Mouse (Mus musculus) heart, embryonic 16.5 days (tissue): Measurements from ENCODE around the gene Hoxa13. TPM values are rescaled to one million over a fixed set of nuclear protein-coding genes. Genes with fewer than 3 reads are reported as not detected.

Source experiments
- ATAC-seq: fragments of 200-750 bp; cut with Nextera tagmentation; replicated peaks from 2 replicates; pipeline ENCODE4 v1.8.0; 2017; ENCODE audit warnings: moderate number of reproducible peaks; ENCODE audit not compliant: insufficient read depth, low FRiP score; ENCODE audit errors: extremely low read depth
- H3K27ac ChIP-seq: fragments of 300-500 bp; sonication (generic); 2 replicates; pipeline ENCODE4 v1.5.1; 2014; ENCODE audit warnings: mild to moderate bottlenecking, low read length, control low read depth, moderate library complexity
- H3K27me3 ChIP-seq: fragments of 300-500 bp; sonication (generic); 2 replicates; pipeline ENCODE4 v1.6.1; 2014; ENCODE audit warnings: low read length, mixed read lengths; ENCODE audit not compliant: control insufficient read depth, insufficient read depth
- H3K36me3 ChIP-seq: fragments of 300-500 bp; sonication (generic); 2 replicates; pipeline ENCODE4 v1.6.1; 2014; ENCODE audit not compliant: control insufficient read depth, insufficient read depth
- H3K4me1 ChIP-seq: fragments of 300-500 bp; sonication (generic); 2 replicates; pipeline ENCODE4 v1.6.1; 2014; ENCODE audit warnings: low read length, mixed read lengths; ENCODE audit not compliant: control insufficient read depth, insufficient read depth
- H3K4me2 ChIP-seq: fragments of 300-500 bp; sonication (generic); 2 replicates; pipeline ENCODE4 v1.6.1; 2014; ENCODE audit warnings: low read depth, mild to moderate bottlenecking, control low read depth, low read length
- H3K4me3 ChIP-seq: fragments of 300-500 bp; sonication (generic); 2 replicates; pipeline ENCODE4 v1.5.1; 2014; ENCODE audit warnings: mild to moderate bottlenecking, control low read depth, low read length
- H3K9ac ChIP-seq: fragments of 300-500 bp; sonication (generic); 2 replicates; pipeline ENCODE4 v1.6.1; 2014; ENCODE audit warnings: low read length, control low read depth
- H3K9me3 ChIP-seq: fragments of 300-500 bp; sonication (generic); replicated peaks from 2 replicates; pipeline ENCODE4 v1.6.1; 2016; ENCODE audit warnings: low read length; ENCODE audit not compliant: control insufficient read depth
- whole genome bisulfite sequencing: fragments of 180-500 bp; shearing (Covaris S2); extraction: QIAGEN DNeasy Blood & Tissue Kit; methylation state at CpG from one replicate; pipeline ENCODE4 v1.1.7; 2014; 5-methylcytosine and 5-hydroxymethylcytosine counted together
- polyA plus RNA-seq: library from polyadenylated mRNA; unstranded; fragments of >200 nt; fragmentation: Nextera tagmentation; extraction: Ambion mirVana; gene quantifications from 2 replicates; pipeline ENCODE4 v1.2.1, GENCODE M21; 2015

Gene Hoxa13
- polyA plus RNA-seq, 1 experiment from 2014 or later = not detected

DNA sequence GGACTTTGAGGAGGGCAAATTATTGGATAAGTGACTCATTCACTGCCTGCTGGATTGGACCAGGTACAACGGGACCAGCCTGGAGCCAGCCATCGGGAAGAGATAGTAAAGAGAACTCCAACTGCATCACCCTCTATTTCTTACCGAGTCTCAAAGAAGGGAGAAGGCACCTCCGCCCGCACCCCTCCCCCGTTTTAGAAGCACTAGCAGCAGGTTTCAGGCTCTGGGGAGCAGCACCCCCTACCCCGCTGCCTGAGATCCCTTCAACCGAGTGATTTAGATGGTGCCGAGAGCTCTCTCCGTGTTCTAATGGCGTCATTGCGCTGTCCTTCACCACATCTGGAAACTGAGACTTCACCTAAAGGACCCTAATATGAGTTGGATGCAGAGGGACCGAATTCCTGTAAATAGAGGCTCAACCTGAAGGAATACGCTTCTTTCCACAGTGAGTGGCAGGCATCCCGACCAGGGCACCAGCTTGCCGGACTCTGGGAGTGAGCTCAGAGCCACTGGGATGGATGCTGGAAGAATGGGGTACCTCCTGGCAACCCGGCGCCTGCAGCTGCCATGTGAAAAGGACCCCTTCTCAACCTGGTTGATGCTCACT is 4.7 kb upstream of the Hoxa13 start:
- Histone ChIP-seq H3K9ac (no peak overlapping the region), H3K9me3 (no peaks in the 10 kb centered on the region), H3K27me3 (peaks cover 88% of the 10 kb centered on the region), H3K27ac (no peak overlapping the region), H3K4me2 (no peak overlapping the region), H3K36me3 (no peaks in the 10 kb centered on the region), H3K4me1 (peaks cover 3% of the 10 kb centered on the region; the same call in 1 of the 2 replicates), H3K4me3 (no peak overlapping the region)
- 1% methylated on average over 18 of the region's 18 CpGs for WGBS
- no peak for ATAC-seq

DNA sequence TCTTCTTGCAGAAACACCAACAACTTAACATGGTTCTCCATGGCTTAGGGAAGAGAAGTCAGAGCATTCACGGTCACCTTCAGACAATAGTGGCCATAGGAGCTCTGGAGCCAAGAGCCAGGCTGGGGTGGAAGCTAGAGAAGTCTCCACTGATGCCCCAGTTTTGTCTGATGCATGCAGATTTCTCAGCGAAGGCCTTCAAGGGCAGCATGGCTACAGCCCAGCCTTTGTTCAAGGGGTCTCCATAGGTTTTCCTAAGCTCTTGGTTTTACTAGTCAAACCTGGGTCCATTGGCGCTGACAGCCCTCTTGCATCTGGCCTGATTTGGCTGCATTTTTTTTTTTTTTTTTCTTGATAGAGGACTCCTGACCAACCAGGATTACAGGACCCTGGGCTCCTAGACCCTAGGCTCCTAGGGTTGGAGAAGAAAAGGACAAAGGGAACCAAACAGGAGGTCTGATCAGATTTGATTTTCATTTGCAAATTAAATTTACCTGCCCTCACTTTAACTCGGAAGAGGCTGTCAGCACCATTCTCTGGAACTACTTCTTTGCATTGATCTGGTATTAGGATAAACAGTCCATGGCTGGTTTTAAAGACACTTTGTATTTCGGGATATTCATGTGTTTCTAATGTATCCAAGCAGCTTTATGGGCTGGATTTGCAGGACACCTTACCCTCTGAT is 3.6 kb upstream of the Hoxa13 start:
- no peak overlapping the region for H3K9ac ChIP-seq
- H3K27me3 ChIP-seq = peaks cover 85% of the 10 kb centered on the region
- no peak overlapping the region for H3K4me3 ChIP-seq
- H3K4me2 ChIP-seq = no peak overlapping the region
- no peak for ATAC-seq
- no peaks in the 10 kb centered on the region for H3K36me3 ChIP-seq
- 6% methylated on average over 5 of the region's 5 CpGs for WGBS
- H3K4me1 ChIP-seq = peaks cover 10% of the 10 kb centered on the region
- no peaks in the 10 kb centered on the region for H3K9me3 ChIP-seq
- H3K27ac ChIP-seq = no peak overlapping the region

DNA sequence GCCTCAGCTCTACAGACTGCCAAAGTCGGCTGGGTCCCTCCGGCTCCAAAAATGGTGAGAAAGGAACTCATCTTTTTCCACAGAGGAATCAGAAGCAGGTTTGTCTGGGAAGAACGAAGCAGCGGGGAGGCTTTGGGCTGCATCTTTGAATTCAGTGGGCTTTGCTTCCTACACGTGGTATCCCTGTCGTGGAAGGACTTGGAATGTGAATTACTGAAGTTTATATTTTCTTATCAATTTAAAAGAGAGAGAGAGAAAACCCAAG is 2.6 kb upstream of the Hoxa13 start:
- Histone ChIP-seq H3K4me1 (peaks cover 10% of the 10 kb centered on the region), H3K9ac (no peak overlapping the region), H3K9me3 (no peaks in the 10 kb centered on the region), H3K4me2 (no peak overlapping the region), H3K27me3 (peaks cover 79% of the 10 kb centered on the region), H3K36me3 (no peaks in the 10 kb centered on the region), H3K4me3 (no peak overlapping the region), H3K27ac (no peak overlapping the region)
- no peak for ATAC-seq
- 3% methylated on average over 6 of the region's 6 CpGs for WGBS

DNA sequence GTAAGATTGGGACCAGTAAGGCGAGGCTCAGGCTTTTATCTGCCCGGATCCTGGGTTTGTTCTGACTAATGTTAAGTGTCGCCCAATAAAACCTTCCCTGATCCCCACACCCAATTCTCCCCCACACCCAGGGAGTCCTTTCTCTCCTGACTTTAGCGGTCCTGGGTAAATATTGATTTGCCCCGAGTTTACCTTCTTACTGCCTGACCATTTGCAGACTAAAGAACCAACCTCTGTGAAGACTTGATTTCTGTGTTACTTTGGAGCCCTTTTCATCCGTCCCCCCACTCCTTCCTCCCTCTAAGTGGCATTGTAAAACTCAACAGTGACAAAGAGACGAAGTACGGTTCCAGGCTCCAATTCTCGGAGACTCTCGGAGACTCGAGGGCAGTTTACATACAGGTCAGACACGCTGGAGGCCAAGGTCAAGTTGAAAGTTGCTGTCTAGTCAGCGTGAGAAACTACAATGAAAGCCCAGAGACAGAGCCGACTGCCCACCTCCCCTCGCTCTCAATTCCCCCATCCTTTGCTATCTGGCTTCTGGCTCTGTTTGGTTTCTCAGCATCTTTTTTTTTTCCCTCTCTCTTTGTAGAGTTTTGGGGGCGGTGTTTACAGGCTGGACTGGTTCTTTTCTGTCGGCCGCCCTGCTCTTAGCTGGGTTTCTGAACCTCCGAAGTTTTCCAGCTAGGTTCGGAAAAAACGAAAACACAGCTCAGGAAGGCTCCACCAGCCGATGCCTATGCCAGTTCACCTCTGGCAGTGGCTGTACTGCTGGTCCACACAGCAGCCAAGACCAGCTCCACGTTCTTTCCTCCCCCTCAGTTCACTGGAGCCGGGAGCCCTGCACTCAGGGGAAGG is 2.0 kb upstream of the Hoxa13 start:
- no peak overlapping the region for H3K4me2 ChIP-seq
- no peak for ATAC-seq
- H3K9me3 ChIP-seq = no peaks in the 10 kb centered on the region
- peaks cover 10% of the 10 kb centered on the region for H3K4me1 ChIP-seq
- peaks cover 77% of the 10 kb centered on the region for H3K27me3 ChIP-seq
- no peaks in the 10 kb centered on the region for H3K36me3 ChIP-seq
- no peak overlapping the region for H3K27ac ChIP-seq
- no peak overlapping the region for H3K4me3 ChIP-seq
- WGBS = 2% methylated on average over 24 of the region's 24 CpGs
- no peak overlapping the region for H3K9ac ChIP-seq

DNA sequence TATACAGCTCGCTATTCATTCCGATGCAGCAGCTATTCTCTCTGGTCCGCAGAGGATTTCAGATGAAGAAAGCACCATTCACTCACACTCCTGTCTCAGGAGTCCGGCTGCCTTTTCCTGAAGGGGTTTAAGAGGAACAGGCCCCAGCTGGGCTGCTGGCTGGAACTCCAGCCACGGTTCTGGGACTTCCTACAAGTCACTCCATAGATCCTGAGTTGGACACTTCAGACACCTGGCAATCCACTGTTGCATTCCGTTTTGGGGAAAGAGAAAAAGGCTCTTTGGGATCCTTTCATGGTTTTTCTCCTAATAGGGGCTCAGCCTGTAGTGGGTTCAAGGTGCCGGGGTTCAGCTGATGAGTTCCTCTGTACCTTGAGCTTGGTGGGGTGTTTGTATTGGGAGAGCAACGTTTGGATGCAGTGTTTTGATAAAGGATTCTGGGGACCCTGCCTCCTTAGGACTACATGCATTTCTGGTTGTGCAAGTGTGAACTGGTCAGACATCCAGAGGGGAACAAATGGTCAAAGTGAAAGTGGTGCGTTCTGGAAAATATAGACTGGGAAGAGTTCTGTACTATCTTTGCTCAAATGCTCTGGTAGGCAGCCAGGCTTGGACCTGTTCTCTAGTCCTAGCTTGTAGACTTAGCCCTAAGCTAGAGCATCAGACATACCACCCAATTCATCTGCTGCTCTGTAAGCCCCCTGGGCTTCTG is 1.2 kb upstream of the Hoxa13 start:
- Histone ChIP-seq H3K36me3 (no peaks in the 10 kb centered on the region), H3K27me3 (peaks cover 78% of the 10 kb centered on the region), H3K4me1 (peaks cover 10% of the 10 kb centered on the region), H3K9me3 (no peaks in the 10 kb centered on the region), H3K27ac (no peak overlapping the region), H3K4me3 (no peak overlapping the region), H3K9ac (no peak overlapping the region), H3K4me2 (no peak overlapping the region)
- ATAC-seq = no peak
- WGBS = 5% methylated on average over 9 of the region's 9 CpGs

DNA sequence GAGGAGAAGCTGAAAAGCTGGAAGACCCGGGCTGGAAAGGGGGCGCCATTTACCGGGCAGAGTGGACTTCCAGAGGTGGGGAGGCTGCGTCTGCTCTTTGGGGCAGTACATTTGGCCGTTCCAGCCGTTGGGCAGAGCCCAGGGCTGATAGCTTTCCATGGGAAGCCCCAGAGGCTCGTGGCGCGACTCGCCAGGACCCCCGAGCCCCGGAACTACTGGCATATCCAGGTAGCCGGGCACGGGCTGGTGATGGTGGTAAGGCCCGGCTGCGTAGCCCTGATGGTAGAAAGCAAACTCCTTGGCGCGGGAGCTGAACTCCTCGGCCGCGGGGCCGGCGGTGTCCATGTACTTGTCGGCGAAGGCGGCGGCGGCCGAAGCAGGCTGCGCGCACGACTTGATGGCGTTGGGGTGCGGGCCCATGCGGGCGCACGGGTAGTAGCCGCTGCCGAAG is 844 bp downstream of the Hoxa13 start:
- Histone ChIP-seq H3K9ac (no peak overlapping the region), H3K36me3 (no peaks in the 10 kb centered on the region), H3K9me3 (no peaks in the 10 kb centered on the region), H3K27me3 (peaks cover 76% of the 10 kb centered on the region), H3K27ac (no peak overlapping the region), H3K4me2 (peak overlapping the region; percentile 74), H3K4me3 (peak overlapping the region; percentile 55), H3K4me1 (peaks cover 10% of the 10 kb centered on the region)
- ATAC-seq = no peak
- WGBS = under 1% methylated on average over 38 of the region's 39 CpGs

DNA sequence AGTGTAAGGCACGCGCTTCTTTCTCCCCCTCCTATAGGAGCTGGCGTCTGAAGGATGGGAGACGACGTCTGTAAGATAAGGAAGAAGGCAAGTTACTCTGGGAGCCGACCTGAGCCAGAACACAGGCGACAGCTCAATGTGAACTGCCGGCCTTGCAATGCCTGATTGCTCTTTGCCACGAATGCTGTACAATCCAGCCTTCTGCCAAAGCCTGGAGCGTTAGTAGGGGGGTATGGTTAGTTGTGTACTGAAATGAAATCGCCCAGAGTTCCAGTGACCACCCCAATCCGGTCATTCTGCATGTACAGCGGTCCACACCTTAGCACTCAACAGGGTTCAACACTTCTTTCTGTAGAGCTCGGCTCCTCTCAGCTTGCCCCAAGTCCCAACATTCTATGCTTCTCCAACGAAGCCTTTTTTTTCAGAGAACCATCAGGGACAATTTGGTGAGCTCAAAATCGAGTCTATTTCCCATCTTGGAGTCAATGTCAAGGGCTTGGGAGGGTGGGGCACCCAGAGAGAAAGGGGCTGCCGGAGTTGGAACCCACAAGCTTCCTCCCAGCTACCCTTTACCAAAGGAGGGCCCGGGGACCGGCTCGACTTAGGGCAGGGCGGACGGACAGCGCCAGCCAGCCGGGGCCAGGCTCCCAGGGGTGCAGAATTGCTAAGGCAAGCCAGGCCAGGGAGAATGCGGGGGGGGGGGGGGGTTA is 1.4 kb downstream of the Hoxa13 start:
- Histone ChIP-seq H3K9ac (no peak overlapping the region), H3K4me1 (peaks cover 10% of the 10 kb centered on the region), H3K27me3 (peaks cover 71% of the 10 kb centered on the region), H3K4me3 (no peak overlapping the region), H3K9me3 (no peaks in the 10 kb centered on the region), H3K4me2 (no peak overlapping the region), H3K27ac (no peak overlapping the region), H3K36me3 (no peaks in the 10 kb centered on the region)
- 2% methylated on average over 23 of the region's 25 CpGs for WGBS
- ATAC-seq = no peak

DNA sequence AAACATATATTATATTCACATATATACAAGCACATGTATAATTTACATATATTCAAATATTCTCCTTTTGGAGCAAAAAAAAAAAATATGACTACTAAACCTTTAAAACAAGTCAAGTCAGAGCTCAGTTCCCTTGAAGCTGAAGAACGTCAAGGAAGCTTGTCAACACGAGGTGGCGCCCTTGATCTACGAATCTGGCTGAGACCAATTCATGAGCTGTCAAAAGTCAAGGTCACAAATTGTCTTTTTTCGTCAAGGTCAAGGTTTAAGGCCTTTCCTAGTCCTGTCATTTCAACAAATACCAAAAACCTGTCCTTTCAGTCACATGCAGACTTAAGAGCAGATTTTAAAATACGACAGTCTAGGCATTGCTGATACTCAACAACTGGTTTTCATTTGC is 3.7 kb downstream of the Hoxa13 start:
- under 1% methylated on average over 6 of the region's 6 CpGs for WGBS
- ATAC-seq = no peak
- peaks cover 10% of the 10 kb centered on the region for H3K4me1 ChIP-seq

More for the DNA sequence above, 3.7 kb downstream of the Hoxa13 start:
- Histone ChIP-seq H3K9me3 (no peaks in the 10 kb centered on the region), H3K27me3 (peaks cover 69% of the 10 kb centered on the region), H3K4me2 (no peak overlapping the region), H3K27ac (no peak overlapping the region), H3K9ac (no peak overlapping the region), H3K4me3 (no peak overlapping the region), H3K36me3 (no peaks in the 10 kb centered on the region)
